Mouse (Mus musculus): ENCODE results near the gene Rora. TPM values are rescaled to one million over a fixed set of nuclear protein-coding genes. Genes with fewer than 3 reads are reported as not detected.
A peak's percentile ranks its signal among the peaks of the same experiment; 100 is the strongest.

Gene Rora
- polyA plus RNA-seq, 1 experiment from 2014 or later, result 4.3 TPM

- DNase-seq (ENCODE audit: low spot score, missing footprints) (no peak), ATAC-seq (ENCODE audit: low FRiP score) (no peak)
- WGBS, result 46% methylated on average over 3 of the region's 3 CpGs
- Histone ChIP-seq H3K9me3 (ENCODE audit: control insufficient read depth, low read length) (no peaks in the 10 kb centered on the region), H3K9ac (ENCODE audit: low read length) (no peak overlapping the region), H3K36me3 (ENCODE audit: control insufficient read depth, insufficient read depth, low read length) (no peaks in the 10 kb centered on the region), H3K27me3 (ENCODE audit: control insufficient read depth, insufficient read depth, low read length) (no peaks in the 10 kb centered on the region), H3K4me1 (ENCODE audit: control insufficient read depth, insufficient read depth, low read length) (no peaks in the 10 kb centered on the region), H3K4me3 (ENCODE audit: low read depth, low read length) (no peak overlapping the region), H3K27ac (ENCODE audit: low read depth, low read length) (no peak overlapping the region), H3K4me2 (no peak overlapping the region)
Observed at GRCm38 (mm10) chr9:69226424-69226823, 572.8 kb downstream of the Rora start.

- DNase-seq (ENCODE audit: low spot score, missing footprints) (no peak), ATAC-seq (ENCODE audit: low FRiP score) (no peak)
- WGBS, result 89% methylated on average over 6 of the region's 6 CpGs
- Histone ChIP-seq H3K9ac (ENCODE audit: low read length) (no peak overlapping the region), H3K4me2 (no peak overlapping the region), H3K27me3 (ENCODE audit: control insufficient read depth, insufficient read depth, low read length) (no peaks in the 10 kb centered on the region), H3K9me3 (ENCODE audit: control insufficient read depth, low read length) (no peaks in the 10 kb centered on the region), H3K4me3 (ENCODE audit: low read depth, low read length) (no peak overlapping the region), H3K27ac (ENCODE audit: low read depth, low read length) (no peak overlapping the region), H3K36me3 (ENCODE audit: control insufficient read depth, insufficient read depth, low read length) (no peaks in the 10 kb centered on the region), H3K4me1 (ENCODE audit: control insufficient read depth, insufficient read depth, low read length) (no peaks in the 10 kb centered on the region)
Observed at GRCm38 (mm10) chr9:69227806-69228205, 574.2 kb downstream of the Rora start.

- Histone ChIP-seq H3K36me3 (ENCODE audit: control insufficient read depth, insufficient read depth, low read length) (no peaks in the 10 kb centered on the region), H3K4me1 (ENCODE audit: control insufficient read depth, insufficient read depth, low read length) (peaks cover 7% of the 10 kb centered on the region), H3K9me3 (ENCODE audit: control insufficient read depth, low read length) (no peaks in the 10 kb centered on the region), H3K4me2 (no peak overlapping the region), H3K9ac (ENCODE audit: low read length) (no peak overlapping the region), H3K27me3 (ENCODE audit: control insufficient read depth, insufficient read depth, low read length) (no peaks in the 10 kb centered on the region), H3K27ac (ENCODE audit: low read depth, low read length) (no peak overlapping the region), H3K4me3 (ENCODE audit: low read depth, low read length) (no peak overlapping the region)
- ATAC-seq (ENCODE audit: low FRiP score) (no peak), DNase-seq (ENCODE audit: low spot score, missing footprints) (no peak)
- 86% methylated on average over 7 of the region's 7 CpGs for WGBS
Observed at GRCm38 (mm10) chr9:69229935-69230334, 576.3 kb downstream of the Rora start.

GRCm38 (mm10) chr9:69234526-69234925, 580.9 kb downstream of the Rora start:
- Histone ChIP-seq H3K4me2 (no peak overlapping the region), H3K9ac (ENCODE audit: low read length) (no peak overlapping the region), H3K9me3 (ENCODE audit: control insufficient read depth, low read length) (no peaks in the 10 kb centered on the region), H3K4me1 (ENCODE audit: control insufficient read depth, insufficient read depth, low read length) (peaks cover 7% of the 10 kb centered on the region), H3K36me3 (ENCODE audit: control insufficient read depth, insufficient read depth, low read length) (no peaks in the 10 kb centered on the region), H3K27ac (ENCODE audit: low read depth, low read length) (no peak overlapping the region), H3K27me3 (ENCODE audit: control insufficient read depth, insufficient read depth, low read length) (no peaks in the 10 kb centered on the region), H3K4me3 (ENCODE audit: low read depth, low read length) (no peak overlapping the region)
- 23% methylated on average over 7 of the region's 7 CpGs for WGBS
- DNase-seq (ENCODE audit: low spot score, missing footprints) (peak; percentile 68), ATAC-seq (ENCODE audit: low FRiP score) (no peak)

- no peak overlapping the region for H3K27ac ChIP-seq (ENCODE audit: low read depth, low read length)
- no peak overlapping the region for H3K4me2 ChIP-seq
- no peaks in the 10 kb centered on the region for H3K36me3 ChIP-seq (ENCODE audit: control insufficient read depth, insufficient read depth, low read length)
- no peaks in the 10 kb centered on the region for H3K27me3 ChIP-seq (ENCODE audit: control insufficient read depth, insufficient read depth, low read length)
- DNase-seq (ENCODE audit: low spot score, missing footprints) (no peak), ATAC-seq (ENCODE audit: low FRiP score) (no peak)
- no peaks in the 10 kb centered on the region for H3K9me3 ChIP-seq (ENCODE audit: control insufficient read depth, low read length)
- H3K4me3 ChIP-seq (ENCODE audit: low read depth, low read length), result no peak overlapping the region
- H3K4me1 ChIP-seq (ENCODE audit: control insufficient read depth, insufficient read depth, low read length), result peaks cover 7% of the 10 kb centered on the region
- H3K9ac ChIP-seq (ENCODE audit: low read length), result no peak overlapping the region
- WGBS, result 86% methylated on average over 10 of the region's 10 CpGs
Observed at GRCm38 (mm10) chr9:69237316-69237715, 583.7 kb downstream of the Rora start.

GRCm38 (mm10) chr9:69242538-69242937, 589.0 kb downstream of the Rora start:
- no peak overlapping the region for H3K27ac ChIP-seq (ENCODE audit: low read depth, low read length)
- DNase-seq (ENCODE audit: low spot score, missing footprints), result no peak
- WGBS, result 51% methylated on average over 6 of the region's 6 CpGs

GRCm38 (mm10) chr9:69243626-69244025, 590.0 kb downstream of the Rora start:
- ATAC-seq (ENCODE audit: low FRiP score) (no peak), DNase-seq (ENCODE audit: low spot score, missing footprints) (no peak)
- no peaks in the 10 kb centered on the region for H3K9me3 ChIP-seq (ENCODE audit: control insufficient read depth, low read length)
- no peak overlapping the region for H3K4me2 ChIP-seq
- no peaks in the 10 kb centered on the region for H3K36me3 ChIP-seq (ENCODE audit: control insufficient read depth, insufficient read depth, low read length)
- no peak overlapping the region for H3K9ac ChIP-seq (ENCODE audit: low read length)
- H3K27ac ChIP-seq (ENCODE audit: low read depth, low read length), result no peak overlapping the region
- no peaks in the 10 kb centered on the region for H3K27me3 ChIP-seq (ENCODE audit: control insufficient read depth, insufficient read depth, low read length)
- H3K4me3 ChIP-seq (ENCODE audit: low read depth, low read length), result no peak overlapping the region
- 63% methylated on average over 6 of the region's 6 CpGs for WGBS
- H3K4me1 ChIP-seq (ENCODE audit: control insufficient read depth, insufficient read depth, low read length), result no peaks in the 10 kb centered on the region

More at GRCm38 (mm10) chr9:69242538-69242937, 589.0 kb downstream of the Rora start:
- Histone ChIP-seq H3K4me2 (no peak overlapping the region), H3K9me3 (ENCODE audit: control insufficient read depth, low read length) (no peaks in the 10 kb centered on the region), H3K4me1 (ENCODE audit: control insufficient read depth, insufficient read depth, low read length) (no peaks in the 10 kb centered on the region), H3K36me3 (ENCODE audit: control insufficient read depth, insufficient read depth, low read length) (no peaks in the 10 kb centered on the region), H3K27me3 (ENCODE audit: control insufficient read depth, insufficient read depth, low read length) (no peaks in the 10 kb centered on the region), H3K4me3 (ENCODE audit: low read depth, low read length) (no peak overlapping the region), H3K9ac (ENCODE audit: low read length) (no peak overlapping the region)
- ATAC-seq (ENCODE audit: low FRiP score), result no peak

GRCm38 (mm10) chr9:69246225-69246624, 592.6 kb downstream of the Rora start:
- ATAC-seq (ENCODE audit: low FRiP score) (no peak), DNase-seq (ENCODE audit: low spot score, missing footprints) (no peak)
- H3K27me3 ChIP-seq (ENCODE audit: control insufficient read depth, insufficient read depth, low read length), result no peaks in the 10 kb centered on the region
- 98% methylated on average over 3 of the region's 3 CpGs for WGBS
- H3K27ac ChIP-seq (ENCODE audit: low read depth, low read length), result no peak overlapping the region
- no peaks in the 10 kb centered on the region for H3K9me3 ChIP-seq (ENCODE audit: control insufficient read depth, low read length)
- no peak overlapping the region for H3K9ac ChIP-seq (ENCODE audit: low read length)
- H3K4me1 ChIP-seq (ENCODE audit: control insufficient read depth, insufficient read depth, low read length), result no peaks in the 10 kb centered on the region
- H3K36me3 ChIP-seq (ENCODE audit: control insufficient read depth, insufficient read depth, low read length), result no peaks in the 10 kb centered on the region
- H3K4me2 ChIP-seq, result no peak overlapping the region
- no peak overlapping the region for H3K4me3 ChIP-seq (ENCODE audit: low read depth, low read length)

- Histone ChIP-seq H3K9me3 (ENCODE audit: control insufficient read depth, low read length) (no peaks in the 10 kb centered on the region), H3K27me3 (ENCODE audit: control insufficient read depth, insufficient read depth, low read length) (peaks cover 2% of the 10 kb centered on the region; the same call in 1 of the 2 replicates), H3K9ac (ENCODE audit: low read length) (no peak overlapping the region), H3K4me2 (no peak overlapping the region), H3K4me3 (ENCODE audit: low read depth, low read length) (no peak overlapping the region), H3K36me3 (ENCODE audit: control insufficient read depth, insufficient read depth, low read length) (no peaks in the 10 kb centered on the region), H3K4me1 (ENCODE audit: control insufficient read depth, insufficient read depth, low read length) (no peaks in the 10 kb centered on the region), H3K27ac (ENCODE audit: low read depth, low read length) (no peak overlapping the region)
- no peak for ATAC-seq (ENCODE audit: low FRiP score)
- peak; percentile 76 for DNase-seq (ENCODE audit: low spot score, missing footprints)
- WGBS, result 90% methylated on average over 3 of the region's 3 CpGs
Observed at GRCm38 (mm10) chr9:69249586-69249985, 596.0 kb downstream of the Rora start.

GRCm38 (mm10) chr9:69250326-69250725, 596.7 kb downstream of the Rora start:
- no peak overlapping the region for H3K4me3 ChIP-seq (ENCODE audit: low read depth, low read length)
- H3K4me2 ChIP-seq, result no peak overlapping the region
- DNase-seq (ENCODE audit: low spot score, missing footprints) (peak; percentile 72), ATAC-seq (ENCODE audit: low FRiP score) (no peak)
- no peaks in the 10 kb centered on the region for H3K36me3 ChIP-seq (ENCODE audit: control insufficient read depth, insufficient read depth, low read length)
- H3K27ac ChIP-seq (ENCODE audit: low read depth, low read length), result no peak overlapping the region
- no peak overlapping the region for H3K9ac ChIP-seq (ENCODE audit: low read length)
- peaks cover 4% of the 10 kb centered on the region; the same call in 1 of the 2 replicates for H3K4me1 ChIP-seq (ENCODE audit: control insufficient read depth, insufficient read depth, low read length)
- H3K27me3 ChIP-seq (ENCODE audit: control insufficient read depth, insufficient read depth, low read length), result peaks cover 2% of the 10 kb centered on the region; the same call in 1 of the 2 replicates
- H3K9me3 ChIP-seq (ENCODE audit: control insufficient read depth, low read length), result no peaks in the 10 kb centered on the region
- 94% methylated on average over 8 of the region's 8 CpGs for whole genome bisulfite sequencing

All from midbrain, embryonic 11.5 days (tissue).